Mouse (Mus musculus) embryonic facial prominence, embryonic 12.5 days (tissue): ENCODE data around the gene Mcoln3. TPM values are rescaled to one million over a fixed set of nuclear protein-coding genes. Genes with fewer than 3 reads are reported as not detected.

Experiments
- ATAC-seq: fragments of 200-750 bp; cut with Nextera tagmentation; 2 replicates; pipeline ENCODE4 v1.8.0; 2017; ENCODE audit not compliant: insufficient number of reproducible peaks, insufficient read depth, low FRiP score, low TSS enrichment
- H3K27ac ChIP-seq: fragments of 300-500 bp; sonication (generic); 2 replicates; pipeline ENCODE4 v1.5.1; 2016; ENCODE audit warnings: mild to moderate bottlenecking
- H3K27me3 ChIP-seq: fragments of 300-500 bp; sonication (generic); 2 replicates; pipeline ENCODE4 v1.6.1; 2016; ENCODE audit warnings: mild to moderate bottlenecking, moderate library complexity
- H3K36me3 ChIP-seq: fragments of 300-500 bp; sonication (generic); 2 replicates; pipeline ENCODE4 v1.6.1; 2016; ENCODE audit warnings: mild to moderate bottlenecking
- H3K4me1 ChIP-seq: fragments of 300-500 bp; sonication (generic); 2 replicates; pipeline ENCODE4 v1.6.1; 2016
- H3K4me2 ChIP-seq: fragments of 300-500 bp; sonication (generic); replicated peaks from 2 replicates; pipeline ENCODE4 v1.6.1; 2016; ENCODE audit warnings: mild to moderate bottlenecking, moderate library complexity
- H3K4me3 ChIP-seq: fragments of 300-500 bp; sonication (generic); 2 replicates; pipeline ENCODE4 v1.5.1; 2016; ENCODE audit warnings: mild to moderate bottlenecking
- H3K9ac ChIP-seq: fragments of 300-500 bp; sonication (generic); 2 replicates; pipeline ENCODE4 v1.6.1; 2016; ENCODE audit warnings: mild to moderate bottlenecking, moderate library complexity
- H3K9me3 ChIP-seq: fragments of 300-500 bp; sonication (generic); 2 replicates; pipeline ENCODE4 v1.6.1; 2016; ENCODE audit warnings: mild to moderate bottlenecking, moderate library complexity
- WGBS: fragments of 180-500 bp; shearing (Covaris S2); methylation state at CpG from one replicate; pipeline ENCODE4 v1.1.7; 2016; 5-methylcytosine and 5-hydroxymethylcytosine counted together
- polyA plus RNA-seq: library from polyadenylated mRNA; unstranded; fragments of >200 nt; fragmentation: Nextera tagmentation; extraction: Ambion mirVana; gene quantifications from 2 replicates; pipeline ENCODE4 v1.2.1, GENCODE M21; 2016

Gene Mcoln3
- polyA plus RNA-seq, 1 experiment from 2014 or later: 5.3 TPM

- H3K27ac ChIP-seq: no peak overlapping the region
- no peaks in the 10 kb centered on the region for H3K27me3 ChIP-seq
- no peaks in the 10 kb centered on the region for H3K4me1 ChIP-seq
- ATAC-seq: no peak
- H3K4me3 ChIP-seq: no peak overlapping the region
- H3K9ac ChIP-seq: no peak overlapping the region
- no peak overlapping the region for H3K4me2 ChIP-seq
- H3K36me3 ChIP-seq: no peaks in the 10 kb centered on the region
- 91% methylated on average over 2 of the region's 2 CpGs for WGBS
- no peaks in the 10 kb centered on the region for H3K9me3 ChIP-seq
Observed at GRCm38 (mm10) chr3:146135417-146135816, 18.2 kb downstream of the Mcoln3 start.

- Histone ChIP-seq H3K4me1 (no peaks in the 10 kb centered on the region), H3K27ac (no peak overlapping the region), H3K9ac (no peak overlapping the region), H3K9me3 (no peaks in the 10 kb centered on the region), H3K4me2 (no peak overlapping the region), H3K36me3 (no peaks in the 10 kb centered on the region), H3K4me3 (no peak overlapping the region), H3K27me3 (no peaks in the 10 kb centered on the region)
- ATAC-seq: no peak
- WGBS: 44% methylated on average over 10 of the region's 10 CpGs
Observed at GRCm38 (mm10) chr3:146136422-146136821, 19.2 kb downstream of the Mcoln3 start.

- no peak overlapping the region for H3K27ac ChIP-seq
- H3K4me1 ChIP-seq: no peaks in the 10 kb centered on the region
- H3K9ac ChIP-seq: no peak overlapping the region
- WGBS: 93% methylated on average over 7 of the region's 7 CpGs
- H3K27me3 ChIP-seq: no peaks in the 10 kb centered on the region
- no peak overlapping the region for H3K4me3 ChIP-seq
- no peaks in the 10 kb centered on the region for H3K36me3 ChIP-seq
- ATAC-seq: no peak
- H3K4me2 ChIP-seq: no peak overlapping the region
- H3K9me3 ChIP-seq: peaks cover 1% of the 10 kb centered on the region; the same call in 1 of the 2 replicates
Observed at GRCm38 (mm10) chr3:146140276-146140675, 23.0 kb downstream of the Mcoln3 start.

GRCm38 (mm10) chr3:146142523-146142922 lies 25.3 kb downstream of the Mcoln3 start:
- ATAC-seq: no peak
- 82% methylated on average over 7 of the region's 7 CpGs for WGBS
- no peak overlapping the region for H3K4me3 ChIP-seq
- no peaks in the 10 kb centered on the region for H3K27me3 ChIP-seq
- H3K4me2 ChIP-seq: no peak overlapping the region
- H3K27ac ChIP-seq: no peak overlapping the region
- H3K4me1 ChIP-seq: no peaks in the 10 kb centered on the region
- no peaks in the 10 kb centered on the region for H3K36me3 ChIP-seq
- no peak overlapping the region for H3K9ac ChIP-seq
- peaks cover 4% of the 10 kb centered on the region; the same call in 1 of the 2 replicates for H3K9me3 ChIP-seq

GRCm38 (mm10) chr3:146145501-146145900 lies 28.3 kb downstream of the Mcoln3 start:
- H3K27me3 ChIP-seq: peaks cover 13% of the 10 kb centered on the region
- no peak overlapping the region for H3K4me3 ChIP-seq
- H3K9me3 ChIP-seq: peaks cover 4% of the 10 kb centered on the region; the same call in 1 of the 2 replicates
- no peak for ATAC-seq
- 59% methylated on average over 5 of the region's 5 CpGs for WGBS
- H3K4me2 ChIP-seq: no peak overlapping the region
- H3K9ac ChIP-seq: no peak overlapping the region
- no peaks in the 10 kb centered on the region for H3K36me3 ChIP-seq
- no peak overlapping the region for H3K27ac ChIP-seq
- peaks cover 9% of the 10 kb centered on the region for H3K4me1 ChIP-seq

- peaks cover 11% of the 10 kb centered on the region for H3K4me1 ChIP-seq
- H3K27me3 ChIP-seq: peaks cover 18% of the 10 kb centered on the region
- H3K9ac ChIP-seq: no peak overlapping the region
- no peak for ATAC-seq
- peaks cover 4% of the 10 kb centered on the region; the same call in 1 of the 2 replicates for H3K9me3 ChIP-seq
- H3K27ac ChIP-seq: no peak overlapping the region
- no peak overlapping the region for H3K4me3 ChIP-seq
- WGBS: 56% methylated on average over 5 of the region's 5 CpGs
- H3K4me2 ChIP-seq: no peak overlapping the region
- H3K36me3 ChIP-seq: no peaks in the 10 kb centered on the region
Observed at GRCm38 (mm10) chr3:146146131-146146530, 28.9 kb downstream of the Mcoln3 start.

- H3K4me1 ChIP-seq: peaks cover 20% of the 10 kb centered on the region
- peak within 1 kb of the TSS; percentile 96 for H3K4me2 ChIP-seq
- ATAC-seq: peak; percentile 32; the same call in 1 of the 2 replicates
- H3K27ac ChIP-seq: no peak within 1 kb of the TSS
- H3K27me3 ChIP-seq: peaks cover 28% of the 10 kb centered on the region
- H3K36me3 ChIP-seq: no peaks in the 10 kb centered on the region
- peak within 1 kb of the TSS; percentile 43 for H3K4me3 ChIP-seq
- H3K9me3 ChIP-seq: peaks cover 4% of the 10 kb centered on the region; the same call in 1 of the 2 replicates
- H3K9ac ChIP-seq: peak within 1 kb of the TSS; percentile 50
- WGBS: 12% methylated on average over 34 of the region's 34 CpGs
Observed at GRCm38 (mm10) chr3:146149156-146150057, 32.2 kb downstream of the Mcoln3 start, which contains the start of gene Mcoln2. Mcoln2 (plus strand) TSS chr3:146149833.

- H3K9ac ChIP-seq: peak overlapping the region; percentile 50
- under 1% methylated on average over 26 of the region's 26 CpGs for WGBS
- H3K4me1 ChIP-seq: peaks cover 22% of the 10 kb centered on the region
- peak overlapping the region; percentile 96 for H3K4me2 ChIP-seq
- ATAC-seq: 0 out of 2 replicates have a peak, but pooled peaks have one; percentile 24
- H3K9me3 ChIP-seq: peaks cover 4% of the 10 kb centered on the region; the same call in 1 of the 2 replicates
- H3K4me3 ChIP-seq: peak overlapping the region; percentile 43
- H3K27ac ChIP-seq: no peak overlapping the region
- H3K27me3 ChIP-seq: peaks cover 28% of the 10 kb centered on the region
- no peaks in the 10 kb centered on the region for H3K36me3 ChIP-seq
Observed at GRCm38 (mm10) chr3:146150058-146150400, 32.8 kb downstream of the Mcoln3 start.

GRCm38 (mm10) chr3:146150560-146150959 lies 33.3 kb downstream of the Mcoln3 start:
- no peak for ATAC-seq
- Histone ChIP-seq H3K9me3 (no peaks in the 10 kb centered on the region), H3K27ac (no peak overlapping the region), H3K4me3 (peak overlapping the region; percentile 43), H3K36me3 (no peaks in the 10 kb centered on the region), H3K9ac (no peak overlapping the region), H3K4me1 (peaks cover 22% of the 10 kb centered on the region), H3K4me2 (peak overlapping the region; percentile 96), H3K27me3 (peaks cover 28% of the 10 kb centered on the region)
- 24% methylated on average over 11 of the region's 11 CpGs for WGBS

GRCm38 (mm10) chr3:146151328-146151727 lies 34.1 kb downstream of the Mcoln3 start:
- no peak overlapping the region for H3K9ac ChIP-seq
- 88% methylated on average over 10 of the region's 10 CpGs for WGBS
- no peak for ATAC-seq
- H3K4me1 ChIP-seq: peaks cover 22% of the 10 kb centered on the region
- H3K36me3 ChIP-seq: no peaks in the 10 kb centered on the region
- H3K27ac ChIP-seq: no peak overlapping the region
- no peak overlapping the region for H3K4me3 ChIP-seq
- H3K4me2 ChIP-seq: no peak overlapping the region
- no peaks in the 10 kb centered on the region for H3K9me3 ChIP-seq
- H3K27me3 ChIP-seq: peaks cover 28% of the 10 kb centered on the region

GRCm38 (mm10) chr3:146151755-146152154 lies 34.5 kb downstream of the Mcoln3 start:
- Histone ChIP-seq H3K36me3 (no peaks in the 10 kb centered on the region), H3K4me3 (no peak overlapping the region), H3K9ac (no peak overlapping the region), H3K4me2 (no peak overlapping the region), H3K4me1 (peaks cover 22% of the 10 kb centered on the region), H3K9me3 (no peaks in the 10 kb centered on the region), H3K27ac (no peak overlapping the region), H3K27me3 (peaks cover 31% of the 10 kb centered on the region)
- ATAC-seq: no peak
- WGBS: 90% methylated on average over 8 of the region's 8 CpGs

- Histone ChIP-seq H3K36me3 (no peaks in the 10 kb centered on the region), H3K9me3 (no peaks in the 10 kb centered on the region), H3K4me3 (no peak overlapping the region), H3K27me3 (peaks cover 32% of the 10 kb centered on the region), H3K9ac (no peak overlapping the region), H3K4me2 (no peak overlapping the region), H3K27ac (no peak overlapping the region), H3K4me1 (peaks cover 22% of the 10 kb centered on the region)
- WGBS: 82% methylated on average over 8 of the region's 8 CpGs
- no peak for ATAC-seq
Observed at GRCm38 (mm10) chr3:146152348-146152747, 35.1 kb downstream of the Mcoln3 start.
